ENCODE assay signal across 8 mouse cellular contexts in the genomic region with DNA sequence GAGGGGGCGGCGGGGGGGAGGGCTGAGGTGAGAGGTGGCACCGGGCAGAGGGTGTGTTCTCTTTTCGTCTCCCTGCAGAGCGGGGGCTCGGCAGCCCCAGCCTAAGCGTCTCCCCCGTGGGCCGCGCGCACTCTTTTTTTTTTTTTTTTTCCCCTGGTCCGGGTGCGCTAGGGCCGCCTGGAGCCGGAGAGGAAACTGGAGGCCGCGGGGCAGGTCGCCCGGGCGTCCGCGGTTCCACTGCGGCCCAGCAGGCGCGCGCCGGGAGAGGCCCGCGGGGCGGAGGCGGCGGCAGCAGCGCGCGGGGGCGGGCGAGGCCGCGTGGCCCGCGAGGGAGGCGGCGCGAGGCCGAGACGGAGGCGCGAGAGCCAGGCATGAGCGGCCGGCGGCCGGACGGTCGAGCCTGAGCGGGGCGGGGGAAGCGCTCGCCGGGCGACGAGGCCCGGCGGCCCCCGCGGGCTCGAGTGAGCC. TPM values are rescaled to one million over a fixed set of nuclear protein-coding genes. Genes with fewer than 3 reads are reported as not detected.
A peak's percentile ranks its signal among the peaks of the same experiment; 100 is the strongest.
DNase-seq lines count a peak whose midpoint lies in the region; ATAC-seq and TF ChIP-seq lines count a peak whose summit lies in the region.

No protein-coding gene starts in this region.

- peaks cover 6% of the 10 kb centered on the region; the same call in 1 of the 2 replicates for H3K79me2 ChIP-seq in MEL (ENCODE audit: control insufficient read depth, insufficient read depth, low read length, poor library complexity)

- ATAC-seq in heart, embryonic 16.5 days (replicated peaks; ENCODE audit: extremely low read depth, insufficient read depth, low FRiP score): no peak; the same call in 1 of the 2 replicates
- peak; percentile 16 for ATAC-seq in limb, embryonic 14.5 days (ENCODE audit: low FRiP score, low read depth)
- ATAC-seq in stomach, postnatal 0 days (ENCODE audit: low FRiP score, low TSS enrichment): peak; percentile 68

- no peak for TF ChIP-seq EP300 in MEL (IDR thresholded peaks at IDR 0.05; ENCODE audit: low read depth in 1 of 2, low read length in 2 of 2)
- no peak for TF ChIP-seq EP300 in stomach, postnatal 0 days (optimal IDR thresholded peaks at IDR 0.05)

- H3K9ac ChIP-seq in MEL (ENCODE audit: control insufficient read depth, low read depth, low read length, poor library complexity, severe bottlenecking): peak overlapping the region; percentile 84
- peak overlapping the region; percentile 46 for H3K9ac ChIP-seq in heart, embryonic 16.5 days (ENCODE audit: low read length)
- peak overlapping the region; percentile 73 for H3K9ac ChIP-seq in limb, embryonic 14.5 days (ENCODE audit: low read depth, low read length, severe bottlenecking)
- H3K9ac ChIP-seq in stomach, postnatal 0 days (ENCODE audit: low read length): peak overlapping the region; percentile 53

- peak; percentile 27 for DNase-seq in embryo, embryonic 10 days (ENCODE audit: low spot score)
- DNase-seq in embryo, embryonic 10.5 days (ENCODE audit: low spot score): no peak
- DNase-seq in MEL (ENCODE audit: low read depth, low spot score) (no peak), MN1 (ENCODE audit: low spot score) (no peak)
- no peak for DNase-seq in limb, embryonic 14.5 days (ENCODE audit: low spot score)
- DNase-seq in stomach, postnatal 0 days (ENCODE audit: low spot score): no peak
- no peak for DNase-seq in layer of hippocampus, adult 2 months (ENCODE audit: low spot score in 2 of 2)

- peak in 1 of 2 experiments; percentile 52; a peak in 1 of 4 replicates for TF ChIP-seq POLR2A in MEL (IDR thresholded peaks at IDR 0.05; ENCODE audit: control insufficient read depth in 1 of 2, insufficient read depth in 1 of 2, low read depth in 1 of 2, low read length in 2 of 2, poor library complexity in 1 of 2)
- TF ChIP-seq POLR2A in limb, embryonic 14.5 days (IDR thresholded peaks at IDR 0.05; ENCODE audit: borderline replicate concordance, extremely low read depth, insufficient read depth, insufficient read length): no peak

- no peaks in the 10 kb centered on the region for H3K27me3 ChIP-seq in MEL (ENCODE audit: control insufficient read depth in 1 of 2, insufficient read depth in 2 of 2, low read length in 2 of 2)
- peaks cover 93% of the 10 kb centered on the region for H3K27me3 ChIP-seq in heart, embryonic 16.5 days (ENCODE audit: control insufficient read depth, insufficient read depth, low read length)
- peaks cover 85% of the 10 kb centered on the region for H3K27me3 ChIP-seq in limb, embryonic 14.5 days (ENCODE audit: control insufficient read depth, insufficient read depth, low read length)
- peaks cover 43% of the 10 kb centered on the region for H3K27me3 ChIP-seq in stomach, postnatal 0 days (ENCODE audit: control insufficient read depth, insufficient read depth, low read length)

- H3K9me3 ChIP-seq in MEL (replicated peaks; ENCODE audit: insufficient read depth, low read length): no peaks in the 10 kb centered on the region
- H3K9me3 ChIP-seq in heart, embryonic 16.5 days (replicated peaks; ENCODE audit: control insufficient read depth, low read length): no peaks in the 10 kb centered on the region
- no peaks in the 10 kb centered on the region for H3K9me3 ChIP-seq in limb, embryonic 14.5 days (ENCODE audit: control insufficient read depth, low read length)
- H3K9me3 ChIP-seq in stomach, postnatal 0 days (ENCODE audit: control insufficient read depth, low read length): no peaks in the 10 kb centered on the region

- TF ChIP-seq CTCF in MEL (IDR thresholded peaks at IDR 0.05 in 2 of 3, conservative IDR thresholded peaks at IDR 0.05 in 1 of 3; ENCODE audit: control insufficient read depth in 1 of 3, insufficient read depth in 1 of 3, low read depth in 2 of 3, low read length in 3 of 3, poor library complexity in 1 of 3, severe bottlenecking in 1 of 3): no peak
- no peak for TF ChIP-seq CTCF in stomach, postnatal 0 days (IDR thresholded peaks at IDR 0.05; ENCODE audit: low read depth)
- no peak for TF ChIP-seq CTCF in layer of hippocampus, adult 2 months (conservative IDR thresholded peaks at IDR 0.05)

- H3K4me2 ChIP-seq in heart, embryonic 16.5 days (ENCODE audit: low read depth, low read length): peak overlapping the region; percentile 77
- peak overlapping the region; percentile 78 for H3K4me2 ChIP-seq in limb, embryonic 14.5 days (replicated peaks; ENCODE audit: low read depth, low read length, severe bottlenecking)
- peak overlapping the region; percentile 63 for H3K4me2 ChIP-seq in stomach, postnatal 0 days (replicated peaks; ENCODE audit: low read depth)

- TF ChIP-seq RAD21 in MEL (IDR thresholded peaks at IDR 0.05; ENCODE audit: low read depth, low read length): no peak

- no peaks in the 10 kb centered on the region; a peak in 2 of 4 replicates for H3K4me1 ChIP-seq in MEL (ENCODE audit: control insufficient read depth in 1 of 2, insufficient read depth in 2 of 2, low read length in 2 of 2)
- H3K4me1 ChIP-seq in heart, embryonic 16.5 days (ENCODE audit: control insufficient read depth, insufficient read depth, low read length): peaks cover 3% of the 10 kb centered on the region; the same call in 1 of the 2 replicates
- peaks cover 3% of the 10 kb centered on the region; the same call in 1 of the 2 replicates for H3K4me1 ChIP-seq in limb, embryonic 14.5 days (ENCODE audit: control insufficient read depth, insufficient read depth, low read length)
- no peaks in the 10 kb centered on the region for H3K4me1 ChIP-seq in stomach, postnatal 0 days (replicated peaks; ENCODE audit: control insufficient read depth, insufficient read depth)

- peak overlapping the region; percentile 48 for H3K27ac ChIP-seq in MEL (ENCODE audit: control insufficient read depth, low read depth, low read length)
- no peak overlapping the region for H3K27ac ChIP-seq in heart, embryonic 16.5 days (ENCODE audit: low read length)
- H3K27ac ChIP-seq in limb, embryonic 14.5 days (replicated peaks; ENCODE audit: low read depth, low read length): peak overlapping the region; percentile 83
- peak overlapping the region; percentile 70 for H3K27ac ChIP-seq in stomach, postnatal 0 days (replicated peaks)
- no peak overlapping the region for H3K27ac ChIP-seq in layer of hippocampus, adult 2 months

- peaks cover 0 to 2% of the 10 kb centered on the region in 2 experiments; a peak in 1 of 4 replicates for H3K36me3 ChIP-seq in MEL (ENCODE audit: control insufficient read depth in 1 of 2, insufficient read depth in 2 of 2, low read length in 2 of 2)
- no peaks in the 10 kb centered on the region for H3K36me3 ChIP-seq in heart, embryonic 16.5 days (ENCODE audit: control insufficient read depth, insufficient read depth)
- H3K36me3 ChIP-seq in limb, embryonic 14.5 days (ENCODE audit: control insufficient read depth, insufficient read depth, low read length): no peaks in the 10 kb centered on the region
- no peaks in the 10 kb centered on the region for H3K36me3 ChIP-seq in stomach, postnatal 0 days (ENCODE audit: control insufficient read depth, insufficient read depth, low read length)

- whole genome bisulfite sequencing in heart, embryonic 16.5 days: under 1% methylated on average over 37 of the region's 66 CpGs
- WGBS in limb, embryonic 14.5 days: under 1% methylated on average over 21 of the region's 66 CpGs
- 0% methylated on average over 37 of the region's 66 CpGs for WGBS in stomach, postnatal 0 days

- peak overlapping the region; percentile 52 to 58; a peak in 3 of 4 replicates for H3K4me3 ChIP-seq in MEL (ENCODE audit: control insufficient read depth in 1 of 2, insufficient read depth in 1 of 2, low read depth in 2 of 2, low read length in 2 of 2)
- peak overlapping the region; percentile 53 for H3K4me3 ChIP-seq in heart, embryonic 16.5 days (ENCODE audit: low read length)
- H3K4me3 ChIP-seq in limb, embryonic 14.5 days (replicated peaks; ENCODE audit: low read length): peak overlapping the region; percentile 53
- H3K4me3 ChIP-seq in stomach, postnatal 0 days (ENCODE audit: low read depth, low read length): peak overlapping the region; percentile 44
- H3K4me3 ChIP-seq in layer of hippocampus, adult 2 months: no peak overlapping the region

RNA-seq across cellular contexts. Expression of a gene that starts 0.6 kb away (rescaled TPM):
- total RNA-seq in MEL (2012; rRNA removed): 4.7 and 5.4 TPM in 2 replicates
- 1 to 10 TPM in 1 of 2 experiments, not detected in 1; 7.4 TPM for polyA plus RNA-seq in MEL (2012; ENCODE audit: insufficient read depth in 1 of 2, insufficient read length in 2 of 2, low read depth in 1 of 2, low replicate concordance in 2 of 2, missing spikeins in 1 of 2)
- 0.26 and 0.42 TPM in 2 replicates for polyA plus RNA-seq in heart, embryonic 16.5 days (2015; fragmentation: Nextera tagmentation; extraction: Ambion mirVana)
- polyA plus RNA-seq in limb, embryonic 14.5 days (2012; rRNA removed): 12.7 and 13.1 TPM in 2 replicates
- 11.4 and 12.8 TPM in 2 replicates for polyA plus RNA-seq in limb, embryonic 14.5 days (2014; fragmentation: Nextera tagmentation; extraction: Ambion mirVana)
- 1.3 TPM in 2 replicates for polyA plus RNA-seq in stomach, postnatal 0 days (2015; fragmentation: Nextera tagmentation; extraction: Ambion mirVana)
- not detected for total RNA-seq in layer of hippocampus, adult 2 months (2021)

RNA-seq across cellular contexts. Expression of a gene that starts 6.7 kb away (rescaled TPM):
- not detected in 2 replicates for total RNA-seq in MEL (2012; rRNA removed)
- not detected for polyA plus RNA-seq in MEL (2012; ENCODE audit: insufficient read depth in 1 of 2, insufficient read length in 2 of 2, low read depth in 1 of 2, low replicate concordance in 2 of 2, missing spikeins in 1 of 2)
- polyA plus RNA-seq in heart, embryonic 16.5 days (2015; fragmentation: Nextera tagmentation; extraction: Ambion mirVana): 0.44 and 0.66 TPM in 2 replicates
- polyA plus RNA-seq in limb, embryonic 14.5 days (2012; rRNA removed): 2.3 and 2.8 TPM in 2 replicates
- polyA plus RNA-seq in limb, embryonic 14.5 days (2014; fragmentation: Nextera tagmentation; extraction: Ambion mirVana): 0.59 and 0.95 TPM in 2 replicates
- 1.3 and 1.5 TPM in 2 replicates for polyA plus RNA-seq in stomach, postnatal 0 days (2015; fragmentation: Nextera tagmentation; extraction: Ambion mirVana)
- total RNA-seq in layer of hippocampus, adult 2 months (2021): not detected

RNA-seq across cellular contexts. Expression of a gene that starts 6.7 kb away (rescaled TPM):
- total RNA-seq in MEL (2012; rRNA removed): not detected in 2 replicates
- polyA plus RNA-seq in MEL (2012; ENCODE audit: insufficient read depth in 1 of 2, insufficient read length in 2 of 2, low read depth in 1 of 2, low replicate concordance in 2 of 2, missing spikeins in 1 of 2): not detected
- 0.18 TPM in 1 of 2 replicates, not detected in the other for polyA plus RNA-seq in heart, embryonic 16.5 days (2015; fragmentation: Nextera tagmentation; extraction: Ambion mirVana)
- 14.7 and 17.8 TPM in 2 replicates for polyA plus RNA-seq in limb, embryonic 14.5 days (2012; rRNA removed)
- polyA plus RNA-seq in limb, embryonic 14.5 days (2014; fragmentation: Nextera tagmentation; extraction: Ambion mirVana): 0.63 and 0.73 TPM in 2 replicates
- polyA plus RNA-seq in stomach, postnatal 0 days (2015; fragmentation: Nextera tagmentation; extraction: Ambion mirVana): 0.08 and 0.19 TPM in 2 replicates
- not detected for total RNA-seq in layer of hippocampus, adult 2 months (2021)

RNA-seq across cellular contexts. Expression of a gene that starts 7.5 kb away (rescaled TPM):
- not detected in 2 replicates for total RNA-seq in MEL (2012; rRNA removed)
- not detected for polyA plus RNA-seq in MEL (2012; ENCODE audit: insufficient read depth in 1 of 2, insufficient read length in 2 of 2, low read depth in 1 of 2, low replicate concordance in 2 of 2, missing spikeins in 1 of 2)
- polyA plus RNA-seq in heart, embryonic 16.5 days (2015; fragmentation: Nextera tagmentation; extraction: Ambion mirVana): 0.11 and 0.21 TPM in 2 replicates
- polyA plus RNA-seq in limb, embryonic 14.5 days (2012; rRNA removed): 19.6 and 25.7 TPM in 2 replicates
- 7.6 and 8.7 TPM in 2 replicates for polyA plus RNA-seq in limb, embryonic 14.5 days (2014; fragmentation: Nextera tagmentation; extraction: Ambion mirVana)
- 0.31 and 0.34 TPM in 2 replicates for polyA plus RNA-seq in stomach, postnatal 0 days (2015; fragmentation: Nextera tagmentation; extraction: Ambion mirVana)
- not detected for total RNA-seq in layer of hippocampus, adult 2 months (2021)

RNA-seq across cellular contexts. Expression of a gene that starts 13.3 kb away (rescaled TPM):
- total RNA-seq in MEL (2012; rRNA removed): not detected in 2 replicates
- polyA plus RNA-seq in MEL (2012; ENCODE audit: insufficient read depth in 1 of 2, insufficient read length in 2 of 2, low read depth in 1 of 2, low replicate concordance in 2 of 2, missing spikeins in 1 of 2): not detected
- not detected in 2 replicates for polyA plus RNA-seq in heart, embryonic 16.5 days (2015; fragmentation: Nextera tagmentation; extraction: Ambion mirVana)
- polyA plus RNA-seq in limb, embryonic 14.5 days (2012; rRNA removed): 37.9 and 39.4 TPM in 2 replicates
- 18.3 and 26.1 TPM in 2 replicates for polyA plus RNA-seq in limb, embryonic 14.5 days (2014; fragmentation: Nextera tagmentation; extraction: Ambion mirVana)
- polyA plus RNA-seq in stomach, postnatal 0 days (2015; fragmentation: Nextera tagmentation; extraction: Ambion mirVana): 0.10 TPM in 1 of 2 replicates, not detected in the other
- not detected for total RNA-seq in layer of hippocampus, adult 2 months (2021)

Comparison
In these comparisons a context has a peak if more than half of its experiments do, and no peak if none do; other contexts are left out.
1. H3K27ac ChIP-seq: peak in MEL (single experiment), limb, embryonic 14.5 days (single experiment) and stomach, postnatal 0 days (single experiment); none in heart, embryonic 16.5 days (single experiment) and layer of hippocampus, adult 2 months (single experiment).
2. Peak in every context shown above with its lines, with median percentiles within 50 percentile points of each other: H3K9ac ChIP-seq and H3K4me2 ChIP-seq.